Mouse (Mus musculus): ENCODE measurements at regions not wholly inside any gene's neighbourhood (a gene's known extent, or its start where the extent isn't known, plus 50 kb on each side); places are given as distances from the start of the nearest gene placed in this dataset.
A peak's percentile ranks its signal among the peaks of the same experiment; 100 is the strongest.

GRCm38 (mm10) chr19:44626261-44626660, 63.6 kb downstream of the Hif1an start:
- Histone ChIP-seq H3K27ac (ENCODE audit: low read length) (no peak overlapping the region), H3K4me1 (ENCODE audit: control insufficient read depth, insufficient read depth, low read length) (no peaks in the 10 kb centered on the region), H3K27me3 (replicated peaks; ENCODE audit: control insufficient read depth, insufficient read depth, low read length) (peaks cover 6% of the 10 kb centered on the region; the same call in 1 of the 2 replicates), H3K4me3 (ENCODE audit: low read length) (no peak overlapping the region), H3K4me2 (ENCODE audit: low read depth, low read length) (no peak overlapping the region), H3K9ac (ENCODE audit: low read depth, low read length) (no peak overlapping the region), H3K36me3 (ENCODE audit: control insufficient read depth, insufficient read depth, low read length) (no peaks in the 10 kb centered on the region), H3K9me3 (ENCODE audit: control insufficient read depth, low read length) (no peaks in the 10 kb centered on the region)
- ATAC-seq: no peak
- 65% methylated on average over 5 of the region's 5 CpGs for WGBS

GRCm38 (mm10) chr19:44629705-44630104, 67.1 kb downstream of the Hif1an start:
- no peak overlapping the region for H3K27ac ChIP-seq (ENCODE audit: low read length)
- no peak overlapping the region for H3K9ac ChIP-seq (ENCODE audit: low read depth, low read length)
- H3K4me1 ChIP-seq (ENCODE audit: control insufficient read depth, insufficient read depth, low read length): no peaks in the 10 kb centered on the region
- no peak for ATAC-seq
- H3K4me2 ChIP-seq (ENCODE audit: low read depth, low read length): no peak overlapping the region
- no peaks in the 10 kb centered on the region for H3K9me3 ChIP-seq (ENCODE audit: control insufficient read depth, low read length)
- H3K4me3 ChIP-seq (ENCODE audit: low read length): no peak overlapping the region
- H3K36me3 ChIP-seq (ENCODE audit: control insufficient read depth, insufficient read depth, low read length): no peaks in the 10 kb centered on the region
- H3K27me3 ChIP-seq (replicated peaks; ENCODE audit: control insufficient read depth, insufficient read depth, low read length): peaks cover 9% of the 10 kb centered on the region
- 63% methylated on average over 7 of the region's 7 CpGs for WGBS

GRCm38 (mm10) chr19:44631356-44632007, 68.8 kb downstream of the Hif1an start:
- no peak for ATAC-seq
- Histone ChIP-seq H3K9me3 (ENCODE audit: control insufficient read depth, low read length) (no peaks in the 10 kb centered on the region), H3K4me1 (ENCODE audit: control insufficient read depth, insufficient read depth, low read length) (no peaks in the 10 kb centered on the region), H3K4me2 (ENCODE audit: low read depth, low read length) (no peak overlapping the region), H3K36me3 (ENCODE audit: control insufficient read depth, insufficient read depth, low read length) (no peaks in the 10 kb centered on the region), H3K27me3 (replicated peaks; ENCODE audit: control insufficient read depth, insufficient read depth, low read length) (peaks cover 4% of the 10 kb centered on the region), H3K4me3 (ENCODE audit: low read length) (no peak overlapping the region), H3K9ac (ENCODE audit: low read depth, low read length) (no peak overlapping the region), H3K27ac (ENCODE audit: low read length) (no peak overlapping the region)
- WGBS: 81% methylated on average over 19 of the region's 19 CpGs

GRCm38 (mm10) chr19:44637145-44637719, 74.6 kb downstream of the Hif1an start:
- Histone ChIP-seq H3K27me3 (replicated peaks; ENCODE audit: control insufficient read depth, insufficient read depth, low read length) (peaks cover 28% of the 10 kb centered on the region), H3K4me1 (ENCODE audit: control insufficient read depth, insufficient read depth, low read length) (no peaks in the 10 kb centered on the region), H3K36me3 (ENCODE audit: control insufficient read depth, insufficient read depth, low read length) (no peaks in the 10 kb centered on the region; the same call in 1 of the 2 replicates), H3K4me2 (ENCODE audit: low read depth, low read length) (no peak overlapping the region), H3K9me3 (ENCODE audit: control insufficient read depth, low read length) (no peaks in the 10 kb centered on the region), H3K9ac (ENCODE audit: low read depth, low read length) (no peak overlapping the region), H3K27ac (ENCODE audit: low read length) (no peak overlapping the region), H3K4me3 (ENCODE audit: low read length) (no peak overlapping the region)
- WGBS: 52% methylated on average over 9 of the region's 9 CpGs
- ATAC-seq: no peak

- no peak overlapping the region for H3K9ac ChIP-seq (ENCODE audit: low read depth, low read length)
- H3K4me1 ChIP-seq (ENCODE audit: control insufficient read depth, insufficient read depth, low read length): no peaks in the 10 kb centered on the region
- no peaks in the 10 kb centered on the region; the same call in 1 of the 2 replicates for H3K36me3 ChIP-seq (ENCODE audit: control insufficient read depth, insufficient read depth, low read length)
- under 1% methylated on average over 26 of the region's 26 CpGs for WGBS
- H3K4me2 ChIP-seq (ENCODE audit: low read depth, low read length): peak overlapping the region; percentile 32
- peak overlapping the region; percentile 22 for H3K4me3 ChIP-seq (ENCODE audit: low read length)
- peaks cover 32% of the 10 kb centered on the region for H3K27me3 ChIP-seq (replicated peaks; ENCODE audit: control insufficient read depth, insufficient read depth, low read length)
- no peak overlapping the region for H3K27ac ChIP-seq (ENCODE audit: low read length)
- no peak for ATAC-seq
- H3K9me3 ChIP-seq (ENCODE audit: control insufficient read depth, low read length): no peaks in the 10 kb centered on the region
These were observed 77.4 kb downstream of the Hif1an start for GRCm38 (mm10) chr19:44640021-44640420.

- H3K36me3 ChIP-seq (ENCODE audit: control insufficient read depth, insufficient read depth, low read length): no peaks in the 10 kb centered on the region; the same call in 1 of the 2 replicates
- H3K4me2 ChIP-seq (ENCODE audit: low read depth, low read length): peak overlapping the region; percentile 32; the same call in 1 of the 2 replicates
- no peaks in the 10 kb centered on the region for H3K9me3 ChIP-seq (ENCODE audit: control insufficient read depth, low read length)
- peaks cover 32% of the 10 kb centered on the region for H3K27me3 ChIP-seq (replicated peaks; ENCODE audit: control insufficient read depth, insufficient read depth, low read length)
- no peak overlapping the region for H3K9ac ChIP-seq (ENCODE audit: low read depth, low read length)
- 0% methylated on average over 1 of the region's 1 CpGs for WGBS
- no peak overlapping the region for H3K27ac ChIP-seq (ENCODE audit: low read length)
- ATAC-seq: no peak
- H3K4me1 ChIP-seq (ENCODE audit: control insufficient read depth, insufficient read depth, low read length): no peaks in the 10 kb centered on the region
- H3K4me3 ChIP-seq (ENCODE audit: low read length): no peak overlapping the region
These were observed 77.9 kb downstream of the Hif1an start for GRCm38 (mm10) chr19:44640551-44640950.

- peaks cover 38% of the 10 kb centered on the region for H3K27me3 ChIP-seq (replicated peaks; ENCODE audit: control insufficient read depth, insufficient read depth, low read length)
- WGBS: 34% methylated on average over 4 of the region's 4 CpGs
- H3K9ac ChIP-seq (ENCODE audit: low read depth, low read length): no peak overlapping the region
- H3K9me3 ChIP-seq (ENCODE audit: control insufficient read depth, low read length): no peaks in the 10 kb centered on the region
- no peak for ATAC-seq
- no peak overlapping the region for H3K27ac ChIP-seq (ENCODE audit: low read length)
- no peaks in the 10 kb centered on the region; the same call in 1 of the 2 replicates for H3K36me3 ChIP-seq (ENCODE audit: control insufficient read depth, insufficient read depth, low read length)
- no peaks in the 10 kb centered on the region for H3K4me1 ChIP-seq (ENCODE audit: control insufficient read depth, insufficient read depth, low read length)
- no peak overlapping the region for H3K4me3 ChIP-seq (ENCODE audit: low read length)
- no peak overlapping the region for H3K4me2 ChIP-seq (ENCODE audit: low read depth, low read length)
These were observed 79.6 kb downstream of the Hif1an start for GRCm38 (mm10) chr19:44642294-44642693.

GRCm38 (mm10) chr19:44644376-44644775, 81.7 kb downstream of the Hif1an start:
- no peak for ATAC-seq
- Histone ChIP-seq H3K4me2 (ENCODE audit: low read depth, low read length) (no peak overlapping the region), H3K27ac (ENCODE audit: low read length) (no peak overlapping the region), H3K27me3 (replicated peaks; ENCODE audit: control insufficient read depth, insufficient read depth, low read length) (peaks cover 34% of the 10 kb centered on the region), H3K36me3 (ENCODE audit: control insufficient read depth, insufficient read depth, low read length) (no peaks in the 10 kb centered on the region), H3K9me3 (ENCODE audit: control insufficient read depth, low read length) (no peaks in the 10 kb centered on the region), H3K9ac (ENCODE audit: low read depth, low read length) (no peak overlapping the region), H3K4me3 (ENCODE audit: low read length) (no peak overlapping the region), H3K4me1 (ENCODE audit: control insufficient read depth, insufficient read depth, low read length) (no peaks in the 10 kb centered on the region)
- 50% methylated on average over 3 of the region's 3 CpGs for WGBS

- Histone ChIP-seq H3K4me3 (ENCODE audit: low read length) (no peak overlapping the region), H3K27me3 (replicated peaks; ENCODE audit: control insufficient read depth, insufficient read depth, low read length) (peaks cover 34% of the 10 kb centered on the region), H3K4me1 (ENCODE audit: control insufficient read depth, insufficient read depth, low read length) (no peaks in the 10 kb centered on the region), H3K4me2 (ENCODE audit: low read depth, low read length) (no peak overlapping the region), H3K9ac (ENCODE audit: low read depth, low read length) (no peak overlapping the region), H3K9me3 (ENCODE audit: control insufficient read depth, low read length) (no peaks in the 10 kb centered on the region), H3K27ac (ENCODE audit: low read length) (no peak overlapping the region), H3K36me3 (ENCODE audit: control insufficient read depth, insufficient read depth, low read length) (no peaks in the 10 kb centered on the region)
- no peak for ATAC-seq
- WGBS: 49% methylated on average over 4 of the region's 4 CpGs
These were observed 82.3 kb downstream of the Hif1an start for GRCm38 (mm10) chr19:44644929-44645328.

All from intestine, embryonic 16.5 days (tissue).